Mouse (Mus musculus) heart, embryonic 13.5 days (tissue): Measurements from ENCODE around the gene Pidd1. TPM values are rescaled to one million over a fixed set of nuclear protein-coding genes. Genes with fewer than 3 reads are reported as not detected.

ENCODE experiments used
- ATAC-seq: fragments of 200-750 bp; cut with Nextera tagmentation; 2 replicates; pipeline ENCODE4 v1.8.0; 2017; ENCODE audit warnings: moderate TSS enrichment; ENCODE audit not compliant: insufficient number of reproducible peaks, low FRiP score, low TSS enrichment; ENCODE audit errors: extremely low read depth
- H3K27ac ChIP-seq: fragments of 300-500 bp; sonication (generic); replicated peaks from 2 replicates; pipeline ENCODE4 v1.5.1; 2015; ENCODE audit warnings: moderate library complexity, mild to moderate bottlenecking, inconsistent platforms
- H3K27me3 ChIP-seq: fragments of 300-500 bp; sonication (generic); replicated peaks from 2 replicates; pipeline ENCODE4 v1.6.1; 2015; ENCODE audit warnings: mild to moderate bottlenecking, inconsistent platforms
- H3K36me3 ChIP-seq: fragments of 300-500 bp; sonication (generic); 2 replicates; pipeline ENCODE4 v1.6.1; 2015; ENCODE audit warnings: mild to moderate bottlenecking, inconsistent platforms
- H3K4me1 ChIP-seq: fragments of 300-500 bp; sonication (generic); 2 replicates; pipeline ENCODE4 v1.6.1; 2015; ENCODE audit warnings: inconsistent platforms
- H3K4me2 ChIP-seq: fragments of 300-500 bp; sonication (generic); 2 replicates; pipeline ENCODE4 v1.6.1; 2015; ENCODE audit warnings: inconsistent platforms, mild to moderate bottlenecking, moderate library complexity
- H3K4me3 ChIP-seq: fragments of 300-500 bp; sonication (generic); 2 replicates; pipeline ENCODE4 v1.5.1; 2015; ENCODE audit warnings: moderate library complexity, mild to moderate bottlenecking, inconsistent platforms
- H3K9ac ChIP-seq: fragments of 300-500 bp; sonication (generic); 2 replicates; pipeline ENCODE4 v1.6.1; 2015; ENCODE audit warnings: inconsistent platforms, mild to moderate bottlenecking, moderate library complexity
- H3K9me3 ChIP-seq: fragments of 300-500 bp; sonication (generic); 2 replicates; pipeline ENCODE4 v1.6.1; 2016; ENCODE audit warnings: inconsistent platforms
- WGBS: fragments of 180-500 bp; shearing (Covaris S2); methylation state at CpG from one replicate; pipeline ENCODE4 v1.1.7; 2015; ENCODE audit warnings: mixed read lengths; 5-methylcytosine and 5-hydroxymethylcytosine counted together
- polyA plus RNA-seq: library from polyadenylated mRNA; unstranded; fragments of >200 nt; fragmentation: Nextera tagmentation; extraction: Ambion mirVana; gene quantifications from 2 replicates; pipeline ENCODE4 v1.2.1, GENCODE M21; 2015

Pidd1 gene
- polyA plus RNA-seq, 1 experiment from 2014 or later: 8.1 TPM

DNA sequence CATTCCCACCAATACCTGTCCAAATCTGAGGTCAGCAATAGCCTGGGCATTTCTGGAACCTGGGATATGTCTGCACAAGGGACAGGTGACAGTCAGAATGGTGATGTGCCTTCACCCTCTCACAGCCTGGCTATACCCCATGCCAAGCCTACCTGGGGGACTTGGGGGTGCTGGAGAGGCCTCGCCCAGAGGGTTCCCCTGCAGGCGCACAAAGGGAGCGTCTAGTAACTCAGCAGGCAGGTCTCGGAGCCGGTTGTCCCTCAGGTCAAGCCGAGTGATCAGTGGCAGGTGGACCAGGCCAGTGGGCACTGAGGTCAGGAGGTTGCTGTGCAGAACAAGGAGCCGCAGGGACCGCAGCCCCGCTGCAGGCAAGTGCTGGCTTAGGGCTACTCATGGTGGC is 2.4 kb downstream of the Pidd1 start:
- peaks cover 43% of the 10 kb centered on the region for H3K36me3 ChIP-seq
- no peak for ATAC-seq
- 90% methylated on average over 9 of the region's 9 CpGs for WGBS
- H3K4me3 ChIP-seq: no peak overlapping the region
- peaks cover 47% of the 10 kb centered on the region for H3K4me1 ChIP-seq
- H3K9ac ChIP-seq: 0 out of 2 replicates have a peak overlapping the region, but pooled peaks have one; percentile 24
- H3K4me2 ChIP-seq: no peak overlapping the region
- no peak overlapping the region for H3K27ac ChIP-seq
- H3K9me3 ChIP-seq: no peaks in the 10 kb centered on the region
- no peaks in the 10 kb centered on the region for H3K27me3 ChIP-seq

DNA sequence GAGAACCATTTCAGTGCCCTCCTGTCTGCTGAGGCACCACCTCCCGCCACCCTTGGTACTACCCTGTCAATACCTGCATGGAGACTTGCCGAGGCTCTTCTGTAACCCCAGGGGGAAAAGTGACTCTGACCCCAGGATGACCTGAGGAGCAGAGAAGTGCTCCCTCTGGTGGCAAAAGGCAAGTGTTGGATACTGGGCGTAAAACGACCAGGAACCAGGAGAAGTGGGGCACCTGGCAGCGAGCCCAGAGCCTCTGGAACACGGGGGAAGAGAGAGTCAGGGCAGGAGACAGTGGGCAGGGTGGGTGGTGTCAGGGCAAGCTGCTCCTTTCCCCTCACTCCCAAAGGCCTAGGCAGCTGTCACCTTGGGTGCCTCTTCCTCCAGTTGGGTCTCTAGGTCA is 3.2 kb downstream of the Pidd1 start:
- 23% methylated on average over 6 of the region's 6 CpGs for WGBS
- Histone ChIP-seq H3K4me3 (no peak overlapping the region), H3K36me3 (peaks cover 43% of the 10 kb centered on the region), H3K27ac (no peak overlapping the region), H3K27me3 (no peaks in the 10 kb centered on the region), H3K9me3 (no peaks in the 10 kb centered on the region), H3K9ac (no peak overlapping the region), H3K4me1 (peaks cover 55% of the 10 kb centered on the region), H3K4me2 (no peak overlapping the region)
- ATAC-seq: no peak

DNA sequence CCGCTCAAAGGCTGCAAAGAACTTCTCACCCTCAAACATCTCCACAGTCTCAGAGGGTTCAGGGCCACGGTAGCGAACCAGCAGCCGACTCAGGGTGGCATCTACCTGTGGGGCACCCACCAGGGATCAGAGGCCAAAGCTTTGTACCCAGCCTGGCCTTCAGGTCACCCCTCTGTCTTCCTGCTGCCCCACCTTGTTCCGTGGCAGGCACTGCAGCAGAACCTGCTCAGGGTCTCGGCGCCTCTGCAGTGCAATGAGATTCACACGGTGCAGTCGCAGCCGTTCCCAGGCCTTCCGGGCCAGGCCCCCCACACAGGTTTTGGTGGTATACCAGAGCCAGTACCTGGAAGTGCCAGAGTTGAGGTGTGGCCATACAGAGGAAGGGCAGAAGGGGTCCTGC is 4.0 kb downstream of the Pidd1 start:
- H3K36me3 ChIP-seq: peaks cover 43% of the 10 kb centered on the region
- ATAC-seq: no peak
- H3K4me2 ChIP-seq: no peak overlapping the region
- H3K9me3 ChIP-seq: no peaks in the 10 kb centered on the region
- no peaks in the 10 kb centered on the region for H3K27me3 ChIP-seq
- 93% methylated on average over 11 of the region's 11 CpGs for WGBS
- no peak overlapping the region for H3K4me3 ChIP-seq
- peaks cover 61% of the 10 kb centered on the region for H3K4me1 ChIP-seq
- H3K27ac ChIP-seq: no peak overlapping the region
- no peak overlapping the region for H3K9ac ChIP-seq

- ATAC-seq: no peak
- H3K9me3 ChIP-seq: no peaks in the 10 kb centered on the region
- 93% methylated on average over 10 of the region's 10 CpGs for WGBS
- no peak overlapping the region for H3K4me2 ChIP-seq
- no peak overlapping the region for H3K9ac ChIP-seq
- peaks cover 43% of the 10 kb centered on the region for H3K36me3 ChIP-seq
- no peaks in the 10 kb centered on the region for H3K27me3 ChIP-seq
- peaks cover 65% of the 10 kb centered on the region for H3K4me1 ChIP-seq
- no peak overlapping the region for H3K27ac ChIP-seq
- no peak overlapping the region for H3K4me3 ChIP-seq
Measured at GRCm38 (mm10) chr7:141439140-141439679, 4.6 kb downstream of the Pidd1 start.

GRCm38 (mm10) chr7:141438201-141438968 is 5.4 kb downstream of the Pidd1 start:
- ATAC-seq: no peak
- peaks cover 66% of the 10 kb centered on the region for H3K4me1 ChIP-seq
- no peak overlapping the region for H3K4me2 ChIP-seq
- H3K27ac ChIP-seq: no peak overlapping the region
- H3K27me3 ChIP-seq: no peaks in the 10 kb centered on the region
- H3K9me3 ChIP-seq: no peaks in the 10 kb centered on the region
- H3K36me3 ChIP-seq: peaks cover 48% of the 10 kb centered on the region
- no peak overlapping the region for H3K4me3 ChIP-seq
- WGBS: 89% methylated on average over 12 of the region's 12 CpGs
- H3K9ac ChIP-seq: no peak overlapping the region

DNA sequence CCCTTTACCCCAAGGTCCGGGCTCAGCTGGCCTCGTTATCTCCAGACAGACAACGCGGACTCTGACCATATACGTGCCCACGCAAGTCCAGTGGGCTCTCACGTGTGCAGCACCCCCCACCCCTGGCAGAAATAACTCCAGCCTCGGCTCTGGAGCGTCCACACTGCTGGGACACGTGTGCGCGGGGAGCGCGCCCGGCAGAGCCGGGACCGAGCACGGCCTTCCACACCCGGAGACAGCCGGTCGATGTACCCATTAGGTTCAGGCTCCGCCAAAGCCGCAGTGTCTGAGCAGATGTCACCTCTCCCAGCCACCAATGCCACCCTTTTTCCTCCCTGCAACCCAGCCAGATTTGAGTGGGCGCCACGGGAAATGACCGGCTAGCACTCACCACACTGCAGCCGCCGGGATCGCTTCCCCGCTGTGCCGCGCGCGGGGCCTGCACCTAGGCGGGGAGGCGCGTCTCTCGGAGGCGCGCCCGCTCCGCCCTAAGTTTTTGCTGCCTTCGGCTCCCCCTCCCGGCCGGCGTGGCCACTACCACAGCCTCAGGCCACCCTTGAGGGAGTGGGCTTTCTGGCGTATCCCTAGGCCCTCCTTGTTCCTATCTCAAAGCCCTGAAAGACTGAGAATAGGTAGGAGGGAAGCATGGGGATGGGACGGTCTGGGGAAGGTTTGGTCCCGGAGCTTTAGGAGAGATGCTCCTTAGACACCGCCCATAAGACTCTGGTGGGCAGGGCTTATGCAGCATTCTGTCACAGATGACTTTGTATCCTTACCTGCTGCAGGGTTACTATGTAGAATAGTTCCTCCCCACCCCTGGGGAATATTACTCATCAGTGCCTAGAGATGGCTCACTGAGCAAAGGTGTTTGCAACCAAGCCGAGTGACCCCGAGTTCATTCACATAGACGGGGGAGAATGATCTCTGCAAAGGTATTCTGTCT is 6.4 kb downstream of the Pidd1 start, which contains the start of gene Slc25a22:
Slc25a22 (minus strand) TSS at position 715 of the 943 bp plus-strand sequence.
- WGBS: 6% methylated on average over 53 of the region's 53 CpGs
- H3K27me3 ChIP-seq: no peaks in the 10 kb centered on the region
- peak; percentile 58; the same call in 1 of the 2 replicates for ATAC-seq
- H3K27ac ChIP-seq: peak within 1 kb of the TSS; percentile 62
- peaks cover 57% of the 10 kb centered on the region for H3K36me3 ChIP-seq
- H3K9me3 ChIP-seq: no peaks in the 10 kb centered on the region
- H3K4me3 ChIP-seq: peak within 1 kb of the TSS; percentile 77
- peak within 1 kb of the TSS; percentile 90 for H3K9ac ChIP-seq
- H3K4me1 ChIP-seq: peaks cover 56% of the 10 kb centered on the region
- H3K4me2 ChIP-seq: peak within 1 kb of the TSS; percentile 96

DNA sequence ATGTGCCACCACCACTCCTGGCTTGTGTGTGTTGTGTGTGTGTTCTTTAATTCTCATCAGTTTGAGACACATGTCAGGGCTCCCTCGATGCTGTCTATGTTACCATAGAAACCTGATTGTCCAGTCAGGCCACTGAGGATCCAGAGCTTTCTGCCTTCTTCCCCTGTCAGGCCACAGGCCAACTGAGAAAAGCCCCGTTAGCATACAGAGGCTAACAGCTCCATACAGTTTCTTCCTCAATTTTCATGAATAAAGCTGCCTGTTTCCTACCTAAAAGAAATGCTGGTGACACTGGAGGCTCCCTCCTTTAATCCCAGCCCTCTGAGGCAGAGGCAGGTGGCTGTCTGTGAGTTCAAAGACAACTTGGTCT is 7.3 kb downstream of the Pidd1 start:
- Histone ChIP-seq H3K9me3 (no peaks in the 10 kb centered on the region), H3K4me3 (peak overlapping the region; percentile 77), H3K4me1 (peaks cover 50% of the 10 kb centered on the region), H3K36me3 (peaks cover 59% of the 10 kb centered on the region), H3K4me2 (peak overlapping the region; percentile 96), H3K27me3 (no peaks in the 10 kb centered on the region), H3K27ac (no peak overlapping the region), H3K9ac (peak overlapping the region; percentile 90)
- no peak for ATAC-seq
- 64% methylated on average over 2 of the region's 2 CpGs for WGBS

GRCm38 (mm10) chr7:141435856-141436522 is 7.8 kb downstream of the Pidd1 start:
- Histone ChIP-seq H3K27me3 (no peaks in the 10 kb centered on the region), H3K4me1 (peaks cover 45% of the 10 kb centered on the region), H3K9ac (peak overlapping the region; percentile 86; the same call in 1 of the 2 replicates), H3K4me2 (peak overlapping the region; percentile 96), H3K4me3 (peak overlapping the region; percentile 77), H3K36me3 (peaks cover 59% of the 10 kb centered on the region), H3K27ac (no peak overlapping the region), H3K9me3 (no peaks in the 10 kb centered on the region)
- WGBS: 82% methylated on average over 9 of the region's 9 CpGs
- ATAC-seq: no peak

- H3K4me1 ChIP-seq: peaks cover 42% of the 10 kb centered on the region
- peak overlapping the region; percentile 69 for H3K27ac ChIP-seq
- H3K36me3 ChIP-seq: peaks cover 61% of the 10 kb centered on the region
- peak overlapping the region; percentile 96 for H3K4me2 ChIP-seq
- H3K27me3 ChIP-seq: no peaks in the 10 kb centered on the region
- H3K4me3 ChIP-seq: peak overlapping the region; percentile 62
- H3K9ac ChIP-seq: peak overlapping the region; percentile 86
- ATAC-seq: no peak
- no peaks in the 10 kb centered on the region for H3K9me3 ChIP-seq
- 2% methylated on average over 17 of the region's 17 CpGs for WGBS
Measured at GRCm38 (mm10) chr7:141435129-141435855, 8.5 kb downstream of the Pidd1 start.

DNA sequence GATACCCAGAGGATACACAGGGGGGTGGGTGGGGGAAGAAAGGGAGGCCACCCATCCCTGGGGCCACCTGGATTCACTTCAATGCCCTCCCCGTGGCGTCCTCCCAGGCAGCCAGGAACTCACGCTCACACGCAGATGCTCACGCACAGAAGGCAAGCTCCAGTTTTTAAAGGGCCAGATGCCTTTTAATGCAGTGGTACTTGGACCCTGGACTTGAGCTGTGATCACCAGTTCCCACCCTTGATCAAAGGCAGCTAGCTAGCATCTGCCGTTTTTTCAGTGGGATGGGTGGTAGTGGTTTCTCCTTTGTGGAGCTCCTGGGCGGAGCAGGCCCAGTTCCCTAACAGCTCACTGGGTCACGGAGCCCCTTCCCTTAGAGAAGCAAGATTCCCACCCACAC is 9.4 kb downstream of the Pidd1 start:
- H3K27ac ChIP-seq: peak overlapping the region; percentile 69
- no peaks in the 10 kb centered on the region for H3K27me3 ChIP-seq
- no peak for ATAC-seq
- 15% methylated on average over 8 of the region's 8 CpGs for WGBS
- peaks cover 49% of the 10 kb centered on the region for H3K4me1 ChIP-seq
- no peaks in the 10 kb centered on the region for H3K9me3 ChIP-seq
- peaks cover 55% of the 10 kb centered on the region for H3K36me3 ChIP-seq
- peak overlapping the region; percentile 96 for H3K4me2 ChIP-seq
- peak overlapping the region; percentile 62 for H3K4me3 ChIP-seq
- H3K9ac ChIP-seq: peak overlapping the region; percentile 86
